Mouse (Mus musculus) T-cell, adult 66 days (primary cell): ENCODE data around the gene Serpina3a. TPM values are rescaled to one million over a fixed set of nuclear protein-coding genes. Genes with fewer than 3 reads are reported as not detected.

Experiments used
- total RNA-seq, 2 experiments: library from RNA; stranded (reverse); gene quantifications; 3 replicates in 1 of 2; 4 replicates in 1 of 2; pipeline ENCODE4 v1.2.4; 2023

Serpina3a gene
- total RNA-seq = not detected

DNA sequence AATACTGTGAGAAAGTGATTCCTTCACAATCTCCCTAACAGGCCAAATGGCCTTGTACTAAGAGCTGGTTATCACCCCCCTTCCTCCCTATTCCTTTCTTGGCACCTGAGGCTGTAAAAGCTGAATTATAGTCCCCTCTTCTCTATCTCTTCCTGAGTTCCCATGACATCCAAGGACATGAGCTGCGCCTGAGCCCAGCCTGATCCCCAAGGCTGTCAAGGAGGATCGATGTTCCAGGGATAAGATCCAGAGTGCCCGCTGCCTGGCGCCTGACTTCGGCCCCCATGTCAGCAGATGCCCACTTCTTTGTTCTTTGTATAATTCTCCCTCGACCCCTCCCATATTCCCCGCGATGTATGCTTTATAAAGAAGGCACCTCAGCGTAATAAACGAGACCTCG, at the start of gene Serpina3a:
Gene Serpina3a, plus strand, starts transcription at position 392 of the 400 bp plus-strand sequence.

DNA sequence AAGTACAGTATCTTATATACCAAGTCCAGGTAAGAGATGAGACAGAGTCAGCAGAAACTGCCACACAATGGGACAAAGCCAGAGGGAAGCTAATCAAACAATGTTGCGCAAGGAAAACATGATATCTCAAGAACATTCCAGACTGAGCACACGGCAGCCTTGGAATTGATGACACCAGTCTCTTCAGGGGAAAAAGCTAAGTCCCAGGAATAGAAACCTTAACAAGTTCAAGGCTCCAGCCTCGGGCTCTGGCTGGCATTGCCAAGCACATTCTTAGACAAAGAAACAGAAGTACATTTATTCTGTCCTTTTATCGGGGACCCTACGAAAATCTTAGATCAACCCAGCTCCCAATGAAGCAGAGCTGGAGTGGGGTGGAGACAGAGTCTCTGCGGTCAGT, 11.8 kb upstream of the Serpina3a start, which contains the start of gene Serpina5:
Gene Serpina5, plus strand, starts transcription at position 346 of the 400 bp plus-strand sequence.

DNA sequence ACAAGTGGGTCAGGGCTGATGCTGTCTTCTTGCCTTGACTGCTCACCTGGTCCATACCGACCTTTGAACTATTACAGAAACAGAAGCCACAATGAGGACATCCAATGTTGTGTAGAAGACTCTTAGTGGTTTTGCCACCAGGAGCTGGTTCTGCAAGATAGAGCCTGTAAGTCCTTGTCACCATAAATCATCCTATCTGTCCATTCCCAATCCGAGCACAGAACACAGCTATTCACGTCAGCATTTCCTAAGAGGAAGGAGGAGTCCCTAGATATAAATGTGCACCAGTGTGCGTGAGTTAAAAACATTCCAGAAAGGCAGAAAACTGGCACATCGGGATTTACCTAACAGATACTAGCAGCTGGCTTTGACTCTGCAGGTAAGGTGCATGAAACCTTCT, 15.2 kb downstream of the Serpina3a start, which contains the start of gene Serpina3b:
Gene Serpina3b, plus strand, starts transcription at position 301 of the 400 bp plus-strand sequence.

DNA sequence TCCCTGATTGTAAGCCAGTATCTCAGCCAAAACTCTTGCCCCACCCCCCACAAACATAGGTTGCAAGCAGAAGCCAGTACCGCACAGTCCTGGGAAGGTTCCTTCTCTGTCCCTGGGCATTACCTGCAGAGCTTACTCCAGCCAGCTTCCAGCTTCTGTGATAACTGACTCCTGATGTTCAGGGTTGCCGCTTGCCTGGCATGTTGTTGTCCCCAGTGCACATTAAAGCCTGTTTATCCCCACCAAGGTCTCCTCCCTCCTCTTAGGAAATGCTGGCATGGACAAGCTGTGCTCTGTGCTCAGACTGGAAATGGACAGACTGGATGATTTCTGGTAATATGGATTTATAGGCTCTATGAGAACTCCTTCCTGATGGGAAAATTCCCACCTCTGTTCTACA, 41.1 kb downstream of the Serpina3a start, which contains the start of gene Serpina3c:
Gene Serpina3c, minus strand, starts transcription at position 215 of the 400 bp plus-strand sequence.

Other genes starting within 250 kb of the Serpina3a start
- gene Serpina1a, start 249.2 kb upstream of the Serpina3a start, total RNA-seq = not detected
- gene Serpina1c, start 207.8 kb upstream of the Serpina3a start, total RNA-seq = not detected
- not detected for gene Serpina1e, start 153.7 kb upstream of the Serpina3a start, total RNA-seq
- gene Serpina11, start 122.8 kb upstream of the Serpina3a start, total RNA-seq = not detected
- under 1 TPM in 1 of 2 experiments, not detected in 1; 0.89 TPM for gene Serpina9, start 99.0 kb upstream of the Serpina3a start, total RNA-seq
- gene Serpina12, start 68.3 kb upstream of the Serpina3a start, total RNA-seq = not detected
- gene Serpina5, start 11.6 kb upstream of the Serpina3a start, total RNA-seq = not detected
- gene Serpina3b, start 15.3 kb downstream of the Serpina3a start, total RNA-seq = not detected
- gene Serpina3c, start 41.1 kb downstream of the Serpina3a start, total RNA-seq = not detected
- gene Serpina3f, start 101.8 kb downstream of the Serpina3a start, total RNA-seq = 1 to 10 TPM; 2.7 to 7.2 TPM
- gene Serpina3g, start 123.5 kb downstream of the Serpina3a start, total RNA-seq = 10 to 100 TPM; 29.4 to 49.8 TPM
- 1 to 10 TPM in 1 of 2 experiments, not detected in 1; 1.0 TPM for gene Serpina3i, start 150.4 kb downstream of the Serpina3a start, total RNA-seq
- not detected for gene Serpina3j, start 201.8 kb downstream of the Serpina3a start, total RNA-seq
- not detected for gene Serpina3k, start 225.8 kb downstream of the Serpina3a start, total RNA-seq
- gene Serpina3m, start 225.8 kb downstream of the Serpina3a start, total RNA-seq = not detected